Mouse (Mus musculus): ENCODE data around the gene Slc10a6. TPM values are rescaled to one million over a fixed set of nuclear protein-coding genes. Genes with fewer than 3 reads are reported as not detected.
A peak's percentile ranks its signal among the peaks of the same experiment; 100 is the strongest.

Gene Slc10a6
- polyA plus RNA-seq (2015; fragmentation: Nextera tagmentation; extraction: Ambion mirVana) = 0.67 and 0.84 TPM in 2 replicates

- H3K4me3 ChIP-seq (ENCODE audit: low read length) = no peak within 1 kb of the TSS
- H3K9ac ChIP-seq (ENCODE audit: low read depth, low read length) = no peak within 1 kb of the TSS
- no peaks in the 10 kb centered on the region for H3K27me3 ChIP-seq (replicated peaks; ENCODE audit: control insufficient read depth, insufficient read depth, low read length)
- H3K36me3 ChIP-seq (ENCODE audit: control insufficient read depth, insufficient read depth, low read length) = no peaks in the 10 kb centered on the region
- H3K4me2 ChIP-seq (ENCODE audit: low read depth, low read length) = no peak within 1 kb of the TSS
- H3K4me1 ChIP-seq (ENCODE audit: control insufficient read depth, insufficient read depth, low read length) = peaks cover 5% of the 10 kb centered on the region; the same call in 1 of the 2 replicates
- no peaks in the 10 kb centered on the region for H3K9me3 ChIP-seq (ENCODE audit: control insufficient read depth, low read length)
- ATAC-seq = peak; percentile 82
- H3K27ac ChIP-seq (ENCODE audit: low read length) = peak within 1 kb of the TSS; percentile 52
- 47% methylated on average over 17 of the region's 17 CpGs for WGBS
Measured at GRCm38 (mm10) chr5:103629111-103629764, at the start of gene Slc10a6. Gene Slc10a6, minus strand, starts transcription at chr5:103629403.

GRCm38 (mm10) chr5:103678974-103679373, 49.8 kb upstream of the Slc10a6 start:
- Histone ChIP-seq H3K9ac (ENCODE audit: low read depth, low read length) (no peak overlapping the region), H3K9me3 (ENCODE audit: control insufficient read depth, low read length) (no peaks in the 10 kb centered on the region), H3K36me3 (ENCODE audit: control insufficient read depth, insufficient read depth, low read length) (no peaks in the 10 kb centered on the region), H3K27ac (ENCODE audit: low read length) (no peak overlapping the region), H3K4me1 (ENCODE audit: control insufficient read depth, insufficient read depth, low read length) (no peaks in the 10 kb centered on the region), H3K4me3 (ENCODE audit: low read length) (no peak overlapping the region), H3K27me3 (replicated peaks; ENCODE audit: control insufficient read depth, insufficient read depth, low read length) (no peaks in the 10 kb centered on the region), H3K4me2 (ENCODE audit: low read depth, low read length) (no peak overlapping the region)
- WGBS = 96% methylated on average over 5 of the region's 5 CpGs
- no peak for ATAC-seq

GRCm38 (mm10) chr5:103677894-103678293, 48.7 kb upstream of the Slc10a6 start:
- Histone ChIP-seq H3K4me1 (ENCODE audit: control insufficient read depth, insufficient read depth, low read length) (no peaks in the 10 kb centered on the region), H3K27ac (ENCODE audit: low read length) (no peak overlapping the region), H3K27me3 (replicated peaks; ENCODE audit: control insufficient read depth, insufficient read depth, low read length) (no peaks in the 10 kb centered on the region), H3K36me3 (ENCODE audit: control insufficient read depth, insufficient read depth, low read length) (no peaks in the 10 kb centered on the region), H3K4me3 (ENCODE audit: low read length) (no peak overlapping the region), H3K4me2 (ENCODE audit: low read depth, low read length) (no peak overlapping the region), H3K9ac (ENCODE audit: low read depth, low read length) (no peak overlapping the region), H3K9me3 (ENCODE audit: control insufficient read depth, low read length) (no peaks in the 10 kb centered on the region)
- 86% methylated on average over 6 of the region's 6 CpGs for WGBS
- no peak for ATAC-seq

GRCm38 (mm10) chr5:103676289-103676881, 47.2 kb upstream of the Slc10a6 start:
- Histone ChIP-seq H3K27me3 (replicated peaks; ENCODE audit: control insufficient read depth, insufficient read depth, low read length) (no peaks in the 10 kb centered on the region), H3K36me3 (ENCODE audit: control insufficient read depth, insufficient read depth, low read length) (no peaks in the 10 kb centered on the region), H3K9me3 (ENCODE audit: control insufficient read depth, low read length) (no peaks in the 10 kb centered on the region), H3K4me3 (ENCODE audit: low read length) (no peak overlapping the region), H3K4me1 (ENCODE audit: control insufficient read depth, insufficient read depth, low read length) (no peaks in the 10 kb centered on the region), H3K9ac (ENCODE audit: low read depth, low read length) (no peak overlapping the region), H3K4me2 (ENCODE audit: low read depth, low read length) (no peak overlapping the region), H3K27ac (ENCODE audit: low read length) (peak overlapping the region; percentile 64; the same call in 1 of the 2 replicates)
- ATAC-seq = peak; percentile 77
- 64% methylated on average over 6 of the region's 6 CpGs for WGBS

- H3K36me3 ChIP-seq (ENCODE audit: control insufficient read depth, insufficient read depth, low read length) = no peaks in the 10 kb centered on the region
- H3K27ac ChIP-seq (ENCODE audit: low read length) = no peak overlapping the region
- H3K4me3 ChIP-seq (ENCODE audit: low read length) = no peak overlapping the region
- no peaks in the 10 kb centered on the region for H3K4me1 ChIP-seq (ENCODE audit: control insufficient read depth, insufficient read depth, low read length)
- no peaks in the 10 kb centered on the region for H3K27me3 ChIP-seq (replicated peaks; ENCODE audit: control insufficient read depth, insufficient read depth, low read length)
- WGBS = 51% methylated on average over 6 of the region's 6 CpGs
- ATAC-seq = no peak
- no peak overlapping the region for H3K4me2 ChIP-seq (ENCODE audit: low read depth, low read length)
- no peak overlapping the region for H3K9ac ChIP-seq (ENCODE audit: low read depth, low read length)
- H3K9me3 ChIP-seq (ENCODE audit: control insufficient read depth, low read length) = no peaks in the 10 kb centered on the region
Measured at GRCm38 (mm10) chr5:103674482-103674881, 45.3 kb upstream of the Slc10a6 start.

GRCm38 (mm10) chr5:103673611-103674010, 44.4 kb upstream of the Slc10a6 start:
- Histone ChIP-seq H3K4me1 (ENCODE audit: control insufficient read depth, insufficient read depth, low read length) (no peaks in the 10 kb centered on the region), H3K36me3 (ENCODE audit: control insufficient read depth, insufficient read depth, low read length) (no peaks in the 10 kb centered on the region), H3K9ac (ENCODE audit: low read depth, low read length) (no peak overlapping the region), H3K9me3 (ENCODE audit: control insufficient read depth, low read length) (no peaks in the 10 kb centered on the region), H3K27ac (ENCODE audit: low read length) (no peak overlapping the region), H3K4me3 (ENCODE audit: low read length) (no peak overlapping the region), H3K4me2 (ENCODE audit: low read depth, low read length) (no peak overlapping the region), H3K27me3 (replicated peaks; ENCODE audit: control insufficient read depth, insufficient read depth, low read length) (no peaks in the 10 kb centered on the region)
- 77% methylated on average over 4 of the region's 4 CpGs for WGBS
- no peak for ATAC-seq

GRCm38 (mm10) chr5:103671858-103672257, 42.7 kb upstream of the Slc10a6 start:
- Histone ChIP-seq H3K36me3 (ENCODE audit: control insufficient read depth, insufficient read depth, low read length) (no peaks in the 10 kb centered on the region), H3K27ac (ENCODE audit: low read length) (no peak overlapping the region), H3K4me2 (ENCODE audit: low read depth, low read length) (no peak overlapping the region), H3K4me1 (ENCODE audit: control insufficient read depth, insufficient read depth, low read length) (no peaks in the 10 kb centered on the region), H3K9ac (ENCODE audit: low read depth, low read length) (no peak overlapping the region), H3K9me3 (ENCODE audit: control insufficient read depth, low read length) (no peaks in the 10 kb centered on the region), H3K27me3 (replicated peaks; ENCODE audit: control insufficient read depth, insufficient read depth, low read length) (no peaks in the 10 kb centered on the region), H3K4me3 (ENCODE audit: low read length) (no peak overlapping the region)
- 60% methylated on average over 3 of the region's 3 CpGs for whole genome bisulfite sequencing
- ATAC-seq = no peak

- no peaks in the 10 kb centered on the region for H3K27me3 ChIP-seq (replicated peaks; ENCODE audit: control insufficient read depth, insufficient read depth, low read length)
- H3K9ac ChIP-seq (ENCODE audit: low read depth, low read length) = no peak overlapping the region
- 71% methylated on average over 2 of the region's 2 CpGs for WGBS
Measured at GRCm38 (mm10) chr5:103665876-103666275, 36.7 kb upstream of the Slc10a6 start.

GRCm38 (mm10) chr5:103664932-103665331, 35.7 kb upstream of the Slc10a6 start:
- WGBS = 68% methylated on average over 9 of the region's 9 CpGs
- H3K4me2 ChIP-seq (ENCODE audit: low read depth, low read length) = no peak overlapping the region

More at GRCm38 (mm10) chr5:103665876-103666275, 36.7 kb upstream of the Slc10a6 start:
- H3K36me3 ChIP-seq (ENCODE audit: control insufficient read depth, insufficient read depth, low read length) = no peaks in the 10 kb centered on the region
- no peak overlapping the region for H3K27ac ChIP-seq (ENCODE audit: low read length)
- H3K9me3 ChIP-seq (ENCODE audit: control insufficient read depth, low read length) = no peaks in the 10 kb centered on the region
- no peak overlapping the region for H3K4me2 ChIP-seq (ENCODE audit: low read depth, low read length)
- no peaks in the 10 kb centered on the region for H3K4me1 ChIP-seq (ENCODE audit: control insufficient read depth, insufficient read depth, low read length)
- no peak overlapping the region for H3K4me3 ChIP-seq (ENCODE audit: low read length)
- ATAC-seq = no peak

More at GRCm38 (mm10) chr5:103664932-103665331, 35.7 kb upstream of the Slc10a6 start:
- Histone ChIP-seq H3K27me3 (replicated peaks; ENCODE audit: control insufficient read depth, insufficient read depth, low read length) (no peaks in the 10 kb centered on the region), H3K9ac (ENCODE audit: low read depth, low read length) (no peak overlapping the region), H3K4me3 (ENCODE audit: low read length) (no peak overlapping the region), H3K27ac (ENCODE audit: low read length) (no peak overlapping the region), H3K36me3 (ENCODE audit: control insufficient read depth, insufficient read depth, low read length) (no peaks in the 10 kb centered on the region), H3K9me3 (ENCODE audit: control insufficient read depth, low read length) (no peaks in the 10 kb centered on the region), H3K4me1 (ENCODE audit: control insufficient read depth, insufficient read depth, low read length) (no peaks in the 10 kb centered on the region)
- no peak for ATAC-seq
